Mouse (Mus musculus): ENCODE measurements around the gene Rpl7l1.
"Not testable (repeated sequence)": the region's sequence is repeated elsewhere in the genome, so short reads cannot be mapped to it uniquely, and the experiment has no call there.

Rpl7l1 gene

GRCm38 (mm10) chr17:46782341-46783221 lies at the start of gene Rpl7l1:
TSS of gene Rpl7l1 (minus strand) at chr17:46782672.
- DNase-seq = peak; percentile 95 to 97

GRCm38 (mm10) chr17:46829856-46830535 lies 47.5 kb upstream of the Rpl7l1 start:
- peak in 1 of 2 experiments; percentile 55 for DNase-seq

- no peak for DNase-seq
These were observed 46.5 kb upstream of the Rpl7l1 start for GRCm38 (mm10) chr17:46828935-46829334.

- no peak for DNase-seq
These were observed 40.6 kb upstream of the Rpl7l1 start for GRCm38 (mm10) chr17:46823091-46823490.

GRCm38 (mm10) chr17:46820628-46821027 lies 38.2 kb upstream of the Rpl7l1 start:
- DNase-seq = no peak

GRCm38 (mm10) chr17:46817734-46818158 lies 35.3 kb upstream of the Rpl7l1 start:
- DNase-seq = no peak

GRCm38 (mm10) chr17:46816306-46816705 lies 33.8 kb upstream of the Rpl7l1 start:
- no peak for DNase-seq

GRCm38 (mm10) chr17:46814497-46814896 lies 32.0 kb upstream of the Rpl7l1 start:
- no peak for DNase-seq

- no peak for DNase-seq
These were observed 31.2 kb upstream of the Rpl7l1 start for GRCm38 (mm10) chr17:46813637-46814036.

- no peak for DNase-seq
These were observed 30.0 kb upstream of the Rpl7l1 start for GRCm38 (mm10) chr17:46812442-46812841.

- DNase-seq = no peak
These were observed 28.2 kb upstream of the Rpl7l1 start for GRCm38 (mm10) chr17:46810672-46811071.

GRCm38 (mm10) chr17:46809131-46809830 lies 26.8 kb upstream of the Rpl7l1 start:
- DNase-seq = no peak

- DNase-seq = no peak
These were observed 25.9 kb upstream of the Rpl7l1 start for GRCm38 (mm10) chr17:46808376-46808775.

- DNase-seq = no peak
These were observed 19.3 kb upstream of the Rpl7l1 start for GRCm38 (mm10) chr17:46801761-46802160.

- DNase-seq = no peak
These were observed 17.2 kb upstream of the Rpl7l1 start for GRCm38 (mm10) chr17:46799680-46800079.

GRCm38 (mm10) chr17:46797386-46797785 lies 14.9 kb upstream of the Rpl7l1 start:
- no peak for DNase-seq

GRCm38 (mm10) chr17:46796743-46797142 lies 14.3 kb upstream of the Rpl7l1 start:
- DNase-seq = no peak

GRCm38 (mm10) chr17:46792963-46793362 lies 10.5 kb upstream of the Rpl7l1 start:
- no peak for DNase-seq

GRCm38 (mm10) chr17:46787974-46788373 lies 5.5 kb upstream of the Rpl7l1 start:
- DNase-seq = not testable (repeated sequence)

- no peak for DNase-seq
These were observed 4.5 kb upstream of the Rpl7l1 start for GRCm38 (mm10) chr17:46786952-46787351.

- DNase-seq = no peak
These were observed 722 bp upstream of the Rpl7l1 start for GRCm38 (mm10) chr17:46783222-46783565.

GRCm38 (mm10) chr17:46781876-46782275 lies 596 bp downstream of the Rpl7l1 start:
- DNase-seq = no peak

- DNase-seq = no peak
These were observed 6.4 kb downstream of the Rpl7l1 start for GRCm38 (mm10) chr17:46776087-46776486.
